Mouse (Mus musculus): ENCODE results near the gene Ogdh. TPM values are rescaled to one million over a fixed set of nuclear protein-coding genes. Genes with fewer than 3 reads are reported as not detected.

Ogdh gene
- polyA plus RNA-seq, 1 experiment from 2014 or later, result 107 TPM

DNA sequence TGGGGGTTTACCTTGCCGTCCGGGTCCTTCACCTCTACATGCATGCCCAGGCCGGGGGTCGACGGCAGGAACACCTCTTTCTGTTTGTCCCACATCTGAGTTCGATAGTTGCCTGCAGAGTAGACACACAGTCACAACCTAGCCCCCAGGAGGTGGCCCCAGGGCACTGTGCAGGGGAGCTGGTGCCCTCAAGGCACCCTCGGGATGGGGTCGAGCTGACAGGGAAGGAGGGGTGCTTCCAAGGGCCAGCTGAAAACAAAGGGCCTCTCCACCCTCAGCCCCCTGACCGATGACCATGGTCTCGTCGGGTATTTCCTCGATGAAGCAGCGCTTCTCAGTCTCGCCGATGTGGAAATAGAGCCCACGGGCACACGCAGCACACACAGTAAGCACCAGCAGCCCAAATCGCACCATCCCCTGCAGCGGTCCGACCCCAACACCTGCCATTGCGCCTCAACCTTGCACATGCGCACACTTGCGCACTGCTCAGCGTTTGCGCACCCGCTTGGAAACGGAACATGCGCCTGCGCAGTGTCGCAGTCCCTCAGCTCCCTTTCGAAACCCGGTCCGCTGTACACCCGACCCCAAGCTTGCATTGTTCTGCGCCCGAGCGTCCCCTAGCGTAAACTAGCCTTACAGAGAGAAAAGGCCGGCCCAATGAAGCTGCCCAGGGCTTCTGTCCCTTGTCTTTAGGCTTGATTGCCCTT is 16.9 kb upstream of the Ogdh start, which contains the start of gene Tmed4:
Gene Tmed4 (minus strand): TSS at position 484 of the 707 bp plus-strand sequence.
- peak within 1 kb of the TSS; percentile 83 for H3K4me3 ChIP-seq
- H3K4me1 ChIP-seq, result peaks cover 13% of the 10 kb centered on the region
- H3K9me3 ChIP-seq, result no peaks in the 10 kb centered on the region
- H3K27ac ChIP-seq, result peak within 1 kb of the TSS; percentile 45; the same call in 1 of the 2 replicates
- H3K27me3 ChIP-seq, result no peaks in the 10 kb centered on the region
- peak within 1 kb of the TSS; percentile 86 for H3K4me2 ChIP-seq
- WGBS, result under 1% methylated on average over 39 of the region's 39 CpGs
- ATAC-seq (ENCODE audit: borderline replicate concordance, extremely low read depth, low FRiP score, low TSS enrichment), result peak; percentile 97
- peak within 1 kb of the TSS; percentile 82 for H3K9ac ChIP-seq
- H3K36me3 ChIP-seq, result peaks cover 19% of the 10 kb centered on the region

GRCm38 (mm10) chr11:6275094-6275484 is 16.3 kb upstream of the Ogdh start:
- H3K27me3 ChIP-seq, result no peaks in the 10 kb centered on the region
- H3K4me2 ChIP-seq, result peak overlapping the region; percentile 86
- peak overlapping the region; percentile 83 for H3K4me3 ChIP-seq
- peaks cover 19% of the 10 kb centered on the region for H3K36me3 ChIP-seq
- no peaks in the 10 kb centered on the region for H3K9me3 ChIP-seq
- ATAC-seq (ENCODE audit: borderline replicate concordance, extremely low read depth, low FRiP score, low TSS enrichment), result peak; percentile 11; the same call in 1 of the 2 replicates
- WGBS, result 25% methylated on average over 7 of the region's 7 CpGs
- peak overlapping the region; percentile 45; the same call in 1 of the 2 replicates for H3K27ac ChIP-seq
- H3K9ac ChIP-seq, result peak overlapping the region; percentile 45
- peaks cover 13% of the 10 kb centered on the region for H3K4me1 ChIP-seq

DNA sequence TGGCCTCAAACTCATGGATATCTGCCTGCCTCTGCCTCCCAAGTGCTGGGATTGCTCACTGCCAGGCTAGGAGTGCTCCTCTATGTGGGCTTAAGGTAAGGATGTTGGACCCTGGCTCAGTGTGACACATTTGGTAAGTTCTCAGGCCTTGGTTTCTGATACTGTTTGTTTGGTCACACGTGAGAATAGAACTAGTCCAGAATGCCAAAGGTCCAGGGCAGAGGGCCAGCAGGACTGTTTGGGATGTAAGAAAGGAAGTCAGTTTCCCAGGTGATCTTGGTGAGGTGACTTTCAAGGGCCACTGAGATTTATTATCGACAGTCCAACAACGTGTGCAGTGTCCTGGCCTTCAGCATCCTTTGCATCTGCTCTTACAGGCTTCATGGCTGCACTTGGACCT is 15.0 kb upstream of the Ogdh start:
- no peak overlapping the region for H3K9ac ChIP-seq
- no peak overlapping the region for H3K4me3 ChIP-seq
- no peaks in the 10 kb centered on the region for H3K9me3 ChIP-seq
- H3K36me3 ChIP-seq, result peaks cover 8% of the 10 kb centered on the region
- H3K27me3 ChIP-seq, result no peaks in the 10 kb centered on the region
- H3K27ac ChIP-seq, result no peak overlapping the region
- no peak for ATAC-seq (ENCODE audit: borderline replicate concordance, extremely low read depth, low FRiP score, low TSS enrichment)
- no peak overlapping the region for H3K4me2 ChIP-seq
- peaks cover 13% of the 10 kb centered on the region for H3K4me1 ChIP-seq
- WGBS, result 77% methylated on average over 3 of the region's 3 CpGs

DNA sequence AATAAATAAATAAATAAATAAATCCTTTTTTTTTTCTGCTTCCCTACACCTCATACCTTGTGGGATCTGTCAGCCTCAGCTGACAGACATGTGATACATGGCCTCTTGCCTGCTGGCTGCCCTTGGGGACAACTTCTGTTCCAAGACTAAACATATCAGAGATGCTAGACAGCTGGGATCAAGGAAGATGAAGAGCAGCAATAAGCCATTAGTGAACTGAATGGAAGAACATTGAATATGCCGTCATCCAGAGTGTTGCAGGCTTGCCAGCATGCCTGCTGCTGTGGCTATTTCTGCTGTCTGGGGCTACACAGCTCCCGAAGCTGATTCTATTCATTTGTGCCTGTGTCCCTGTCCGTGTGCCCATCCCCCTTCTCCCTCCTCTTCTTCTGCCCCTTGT is 8.5 kb upstream of the Ogdh start:
- Histone ChIP-seq H3K36me3 (no peaks in the 10 kb centered on the region), H3K9me3 (no peaks in the 10 kb centered on the region), H3K4me1 (no peaks in the 10 kb centered on the region), H3K4me2 (no peak overlapping the region), H3K4me3 (no peak overlapping the region), H3K27ac (no peak overlapping the region), H3K9ac (no peak overlapping the region), H3K27me3 (no peaks in the 10 kb centered on the region)
- 66% methylated on average over 3 of the region's 3 CpGs for WGBS
- no peak for ATAC-seq (ENCODE audit: borderline replicate concordance, extremely low read depth, low FRiP score, low TSS enrichment)

DNA sequence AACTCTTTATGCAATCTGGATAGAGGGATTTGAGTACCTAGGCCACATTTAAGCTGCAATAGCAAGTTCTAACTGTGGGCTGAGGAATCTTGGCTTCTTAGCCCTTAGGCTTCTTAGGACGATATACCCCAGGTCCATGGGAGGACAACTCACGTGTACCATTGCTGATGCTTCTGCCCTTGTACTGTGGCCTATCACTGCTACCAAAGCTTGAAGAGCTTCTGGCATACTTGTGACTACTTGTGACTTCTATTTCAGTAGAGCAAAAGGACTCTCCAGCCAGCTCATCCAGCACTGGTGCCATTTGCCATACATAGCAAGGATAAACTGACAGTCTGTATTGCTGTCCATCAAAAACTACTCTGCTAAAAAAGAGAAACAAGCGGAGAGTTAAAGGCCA is 1.3 kb upstream of the Ogdh start:
- H3K4me1 ChIP-seq, result peaks cover 7% of the 10 kb centered on the region
- no peak overlapping the region for H3K4me2 ChIP-seq
- no peaks in the 10 kb centered on the region for H3K27me3 ChIP-seq
- no peak overlapping the region for H3K27ac ChIP-seq
- no peak overlapping the region for H3K9ac ChIP-seq
- ATAC-seq (ENCODE audit: borderline replicate concordance, extremely low read depth, low FRiP score, low TSS enrichment), result no peak
- no peaks in the 10 kb centered on the region for H3K9me3 ChIP-seq
- no peaks in the 10 kb centered on the region for H3K36me3 ChIP-seq
- WGBS, result 89% methylated on average over 3 of the region's 3 CpGs
- no peak overlapping the region for H3K4me3 ChIP-seq

DNA sequence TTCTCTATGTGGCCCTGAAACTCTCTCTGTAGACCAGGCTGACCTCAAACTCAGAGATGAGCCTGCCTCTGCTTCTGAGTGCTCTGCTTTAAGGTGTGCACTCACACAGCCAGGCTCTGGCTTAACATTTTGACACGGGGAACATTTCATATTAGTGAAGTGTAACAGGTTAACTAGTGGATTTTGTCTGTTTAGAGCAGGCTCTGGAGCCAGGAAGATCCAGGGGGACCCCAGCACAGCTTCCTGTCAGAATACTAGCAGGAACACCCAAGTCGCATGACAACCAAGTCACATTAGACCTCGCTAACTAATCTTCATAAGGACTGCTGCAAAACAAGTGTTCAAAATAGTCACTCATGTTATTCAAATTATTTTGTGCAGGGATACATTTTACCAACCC is 550 bp upstream of the Ogdh start:
- 19% methylated on average over 3 of the region's 3 CpGs for WGBS
- ATAC-seq (ENCODE audit: borderline replicate concordance, extremely low read depth, low FRiP score, low TSS enrichment), result no peak
- peak overlapping the region; percentile 60 for H3K9ac ChIP-seq

DNA sequence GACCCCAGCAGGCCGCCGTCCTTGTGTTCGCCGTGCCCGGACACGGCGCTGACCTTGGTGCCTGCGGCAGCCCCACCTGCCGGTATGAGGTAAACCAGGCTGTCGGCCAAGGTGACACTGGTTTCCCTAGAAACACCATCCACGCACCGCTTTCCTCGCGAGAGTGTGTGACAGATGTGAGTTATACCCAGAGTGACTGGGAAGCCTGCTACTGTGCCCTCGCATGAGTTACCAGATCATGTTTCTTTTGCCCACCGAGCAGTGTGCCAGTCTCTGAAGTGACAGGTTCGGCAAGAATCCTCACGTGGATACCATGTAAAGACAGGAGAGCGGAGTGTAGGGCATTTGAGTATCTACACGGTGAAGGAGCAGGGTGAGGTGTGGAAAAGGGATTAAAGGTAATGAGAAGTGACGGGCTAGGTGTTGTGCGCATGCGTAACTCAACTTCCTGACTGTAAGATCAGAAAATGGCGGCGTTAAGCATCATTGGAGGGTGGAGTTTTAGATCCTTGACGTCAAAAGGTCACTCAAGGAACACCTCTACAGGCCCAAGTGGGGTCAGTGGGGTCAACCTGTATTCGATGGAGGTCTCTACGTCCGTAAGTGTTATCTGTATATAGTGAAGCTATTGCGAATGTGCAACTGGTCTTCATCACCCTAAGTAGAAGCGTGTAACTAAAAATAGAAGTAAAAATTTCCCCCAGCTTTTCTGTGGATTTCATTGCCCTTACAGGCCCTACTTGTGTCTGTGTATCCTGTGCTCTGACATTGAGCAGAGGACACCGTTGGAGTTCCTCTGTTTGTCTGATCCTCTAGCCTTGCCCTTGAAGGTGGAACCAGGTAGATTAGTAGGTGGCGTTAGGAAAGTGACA is 919 bp downstream of the Ogdh start:
- peak overlapping the region; percentile 68 for H3K4me2 ChIP-seq
- peak overlapping the region; percentile 85 for H3K27ac ChIP-seq
- no peak; the same call in 1 of the 2 replicates for ATAC-seq (ENCODE audit: borderline replicate concordance, extremely low read depth, low FRiP score, low TSS enrichment)
- no peaks in the 10 kb centered on the region for H3K9me3 ChIP-seq
- 11% methylated on average over 33 of the region's 33 CpGs for WGBS
- H3K4me1 ChIP-seq, result peaks cover 7% of the 10 kb centered on the region
- H3K9ac ChIP-seq, result peak overlapping the region; percentile 60
- H3K27me3 ChIP-seq, result no peaks in the 10 kb centered on the region
- peaks cover 5% of the 10 kb centered on the region for H3K36me3 ChIP-seq
- H3K4me3 ChIP-seq, result peak overlapping the region; percentile 67

More for the DNA sequence above, 550 bp upstream of the Ogdh start:
- Histone ChIP-seq H3K4me3 (peak overlapping the region; percentile 67), H3K4me2 (peak overlapping the region; percentile 52), H3K27ac (peak overlapping the region; percentile 85; the same call in 1 of the 2 replicates), H3K27me3 (no peaks in the 10 kb centered on the region), H3K4me1 (peaks cover 7% of the 10 kb centered on the region), H3K36me3 (no peaks in the 10 kb centered on the region), H3K9me3 (no peaks in the 10 kb centered on the region)

DNA sequence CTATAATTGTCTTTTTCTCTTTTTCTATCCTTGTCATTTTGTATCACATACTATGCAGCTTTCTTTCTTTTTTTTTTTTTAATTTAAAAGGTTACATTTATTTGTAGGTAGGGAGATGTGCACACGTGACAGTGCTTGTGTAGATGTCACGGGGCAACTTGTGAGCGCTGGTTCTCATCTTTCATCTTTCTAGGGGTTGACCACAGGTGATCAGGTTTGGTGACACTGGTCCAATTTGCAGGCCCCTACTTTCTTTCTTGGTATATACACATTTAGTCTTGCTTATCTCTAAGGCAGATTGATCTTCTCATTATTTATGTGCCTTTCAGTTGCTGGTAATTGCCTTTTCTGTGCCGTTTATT is 1.5 kb downstream of the Ogdh start:
- Histone ChIP-seq H3K27me3 (no peaks in the 10 kb centered on the region), H3K4me2 (peak overlapping the region; percentile 68), H3K36me3 (peaks cover 11% of the 10 kb centered on the region), H3K9me3 (no peaks in the 10 kb centered on the region), H3K27ac (no peak overlapping the region), H3K4me1 (peaks cover 7% of the 10 kb centered on the region), H3K9ac (no peak overlapping the region), H3K4me3 (peak overlapping the region; percentile 67)
- WGBS, result 86% methylated on average over 4 of the region's 4 CpGs
- no peak for ATAC-seq (ENCODE audit: borderline replicate concordance, extremely low read depth, low FRiP score, low TSS enrichment)

GRCm38 (mm10) chr11:6293601-6294000 is 2.2 kb downstream of the Ogdh start:
- Histone ChIP-seq H3K9me3 (no peaks in the 10 kb centered on the region), H3K4me3 (no peak overlapping the region), H3K4me1 (peaks cover 7% of the 10 kb centered on the region), H3K4me2 (no peak overlapping the region), H3K36me3 (peaks cover 16% of the 10 kb centered on the region), H3K9ac (no peak overlapping the region), H3K27ac (no peak overlapping the region), H3K27me3 (no peaks in the 10 kb centered on the region)
- no peak for ATAC-seq (ENCODE audit: borderline replicate concordance, extremely low read depth, low FRiP score, low TSS enrichment)
- 86% methylated on average over 2 of the region's 2 CpGs for WGBS

DNA sequence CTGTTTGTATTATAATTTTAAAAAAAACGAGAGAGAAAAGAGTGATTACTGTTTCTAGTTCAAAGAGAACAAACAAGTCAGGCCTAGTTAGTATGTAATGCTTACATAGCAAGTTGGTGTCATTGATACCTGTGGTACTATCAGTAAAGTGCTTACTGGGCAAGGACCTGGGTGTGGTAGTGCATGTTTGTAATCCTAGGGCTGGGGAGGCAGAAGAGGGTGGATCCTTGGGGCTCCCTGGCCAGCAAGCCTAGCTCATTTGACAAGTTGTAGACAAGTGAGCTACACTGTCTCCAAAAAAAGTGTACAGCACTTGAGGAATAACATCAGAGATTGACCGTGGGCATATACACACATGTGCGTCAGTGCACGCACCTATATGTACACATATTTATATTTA is 3.2 kb downstream of the Ogdh start:
- no peak overlapping the region for H3K9ac ChIP-seq
- no peaks in the 10 kb centered on the region for H3K27me3 ChIP-seq
- H3K4me3 ChIP-seq, result no peak overlapping the region
- ATAC-seq (ENCODE audit: borderline replicate concordance, extremely low read depth, low FRiP score, low TSS enrichment), result no peak
- 85% methylated on average over 4 of the region's 4 CpGs for WGBS
- H3K4me2 ChIP-seq, result no peak overlapping the region
- H3K27ac ChIP-seq, result no peak overlapping the region
- H3K36me3 ChIP-seq, result peaks cover 26% of the 10 kb centered on the region
- no peaks in the 10 kb centered on the region for H3K9me3 ChIP-seq
- peaks cover 7% of the 10 kb centered on the region for H3K4me1 ChIP-seq

DNA sequence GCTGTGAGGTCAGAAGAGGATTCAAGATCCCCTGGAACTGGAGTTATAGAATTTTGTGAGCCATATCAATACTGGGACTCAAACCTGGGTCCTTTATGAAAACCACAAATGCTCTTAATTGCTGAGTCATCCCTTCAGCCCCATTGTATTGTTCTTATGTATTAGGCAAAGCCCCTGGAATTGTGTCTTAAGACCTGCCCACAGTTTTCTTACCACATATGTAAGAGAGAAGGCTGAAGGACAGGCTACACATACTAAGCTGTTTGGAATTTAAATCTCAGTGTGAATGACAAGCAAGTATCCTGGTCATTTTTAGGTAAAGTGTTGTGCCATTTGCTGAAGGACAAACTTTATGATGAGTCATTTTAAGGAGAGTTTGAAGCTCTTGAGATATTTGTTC is 4.6 kb downstream of the Ogdh start:
- no peak for ATAC-seq (ENCODE audit: borderline replicate concordance, extremely low read depth, low FRiP score, low TSS enrichment)
- Histone ChIP-seq H3K9me3 (no peaks in the 10 kb centered on the region), H3K4me1 (peaks cover 7% of the 10 kb centered on the region), H3K9ac (no peak overlapping the region), H3K27me3 (no peaks in the 10 kb centered on the region), H3K4me2 (no peak overlapping the region), H3K4me3 (no peak overlapping the region), H3K27ac (no peak overlapping the region), H3K36me3 (peaks cover 33% of the 10 kb centered on the region)

GRCm38 (mm10) chr11:6299435-6299834 is 8.0 kb downstream of the Ogdh start:
- H3K27ac ChIP-seq, result no peak overlapping the region
- ATAC-seq (ENCODE audit: borderline replicate concordance, extremely low read depth, low FRiP score, low TSS enrichment), result no peak
- H3K27me3 ChIP-seq, result no peaks in the 10 kb centered on the region
- no peaks in the 10 kb centered on the region for H3K9me3 ChIP-seq
- no peaks in the 10 kb centered on the region for H3K4me1 ChIP-seq
- H3K36me3 ChIP-seq, result peaks cover 45% of the 10 kb centered on the region
- WGBS, result 80% methylated on average over 2 of the region's 2 CpGs
- H3K9ac ChIP-seq, result no peak overlapping the region
- H3K4me2 ChIP-seq, result no peak overlapping the region
- H3K4me3 ChIP-seq, result no peak overlapping the region
